Mouse (Mus musculus): ENCODE measurements around the gene Rhox12. TPM values are rescaled to one million over a fixed set of nuclear protein-coding genes. Genes with fewer than 3 reads are reported as not detected.

The Rhox12 gene
- not detected in 2 replicates for polyA plus RNA-seq (2016; fragmentation: Nextera tagmentation; extraction: Ambion mirVana)

DNA sequence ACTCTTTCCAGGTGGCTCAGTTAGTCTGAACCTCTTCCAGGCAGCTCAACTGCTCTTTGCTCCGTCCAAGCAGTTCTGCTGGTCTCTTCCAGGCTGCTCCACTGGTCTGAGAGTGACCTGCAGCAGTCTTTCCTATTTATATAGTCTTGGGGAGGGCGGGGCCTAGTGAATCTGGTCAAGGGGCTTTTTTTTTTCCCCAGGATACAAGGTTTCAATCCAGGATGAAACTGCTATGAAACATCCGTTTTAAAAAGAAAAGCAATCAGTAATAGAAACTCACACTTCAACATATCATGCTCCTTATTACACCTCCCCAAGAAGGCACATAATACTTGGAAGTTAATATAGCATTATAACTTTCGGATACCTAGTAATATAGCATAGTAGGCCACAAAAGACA lies at the start of gene Rhox12:
Gene Rhox12, minus strand, starts transcription at position 101 of the 400 bp plus-strand sequence.
- Histone ChIP-seq H3K9me3 (no peaks in the 10 kb centered on the region), H3K4me3 (no peak within 1 kb of the TSS), H3K4me2 (replicated peaks) (no peak within 1 kb of the TSS), H3K27me3 (replicated peaks) (no peaks in the 10 kb centered on the region), H3K36me3 (no peaks in the 10 kb centered on the region), H3K4me1 (no peaks in the 10 kb centered on the region), H3K9ac (no peak within 1 kb of the TSS), H3K27ac (no peak within 1 kb of the TSS)
- 75% methylated on average over 4 of the region's 4 CpGs for WGBS
- ATAC-seq (ENCODE audit: low FRiP score, low read depth), result no peak

DNA sequence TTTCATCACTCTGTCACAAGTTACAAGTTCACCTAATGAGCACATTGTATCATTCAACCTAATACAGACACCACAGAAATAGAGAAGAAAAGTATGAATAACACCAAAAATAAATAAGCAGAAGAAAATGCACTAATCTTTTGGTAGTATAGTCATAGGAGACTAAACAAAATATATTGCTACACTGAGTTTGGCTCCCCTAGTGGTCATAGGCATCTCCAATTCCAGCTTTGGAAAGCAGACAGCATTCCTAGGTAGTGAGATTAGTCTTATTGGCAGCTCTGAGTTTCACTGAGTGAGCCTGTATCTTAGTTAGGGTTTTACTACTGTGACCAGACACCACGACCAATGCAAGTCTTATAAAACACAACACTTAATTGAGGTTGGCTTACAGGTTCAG lies 48.4 kb upstream of the Rhox12 start:
- Histone ChIP-seq H3K27me3 (replicated peaks) (no peaks in the 10 kb centered on the region), H3K36me3 (no peaks in the 10 kb centered on the region), H3K4me2 (replicated peaks) (no peak overlapping the region), H3K4me1 (no peaks in the 10 kb centered on the region), H3K9me3 (no peaks in the 10 kb centered on the region), H3K9ac (no peak overlapping the region), H3K27ac (no peak overlapping the region), H3K4me3 (no peak overlapping the region)
- ATAC-seq (ENCODE audit: low FRiP score, low read depth), result no peak
- 67% methylated on average over 1 of the region's 1 CpGs for WGBS

DNA sequence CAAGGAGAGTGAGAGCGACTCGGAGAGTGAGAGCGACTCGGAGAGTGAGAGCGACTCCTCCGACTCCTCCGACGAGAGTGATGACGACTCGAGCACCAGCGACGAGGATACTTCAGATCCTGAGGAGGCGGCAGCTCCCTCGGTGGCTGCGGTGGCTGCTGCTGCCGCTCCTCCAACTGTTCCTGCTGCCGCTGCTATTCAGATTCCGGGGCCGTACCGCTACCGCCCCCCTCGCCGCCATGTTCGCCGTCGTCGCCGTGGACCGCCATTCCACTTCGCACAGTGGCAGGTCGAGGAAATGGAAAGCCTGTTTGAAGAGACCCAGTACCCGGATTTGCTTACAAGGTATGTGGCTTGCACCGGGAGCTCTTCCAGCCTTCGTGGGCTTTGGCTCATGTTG lies 10.8 kb upstream of the Rhox12 start:
- H3K36me3 ChIP-seq, result no peaks in the 10 kb centered on the region
- H3K4me1 ChIP-seq, result no peaks in the 10 kb centered on the region
- no peak for ATAC-seq (ENCODE audit: low FRiP score, low read depth)
- peaks cover 9% of the 10 kb centered on the region; the same call in 1 of the 2 replicates for H3K9me3 ChIP-seq
- no peak overlapping the region for H3K4me3 ChIP-seq
- H3K9ac ChIP-seq, result no peak overlapping the region
- no peaks in the 10 kb centered on the region for H3K27me3 ChIP-seq (replicated peaks)
- H3K27ac ChIP-seq, result no peak overlapping the region
- 89% methylated on average over 34 of the region's 34 CpGs for WGBS
- no peak overlapping the region for H3K4me2 ChIP-seq (replicated peaks)

DNA sequence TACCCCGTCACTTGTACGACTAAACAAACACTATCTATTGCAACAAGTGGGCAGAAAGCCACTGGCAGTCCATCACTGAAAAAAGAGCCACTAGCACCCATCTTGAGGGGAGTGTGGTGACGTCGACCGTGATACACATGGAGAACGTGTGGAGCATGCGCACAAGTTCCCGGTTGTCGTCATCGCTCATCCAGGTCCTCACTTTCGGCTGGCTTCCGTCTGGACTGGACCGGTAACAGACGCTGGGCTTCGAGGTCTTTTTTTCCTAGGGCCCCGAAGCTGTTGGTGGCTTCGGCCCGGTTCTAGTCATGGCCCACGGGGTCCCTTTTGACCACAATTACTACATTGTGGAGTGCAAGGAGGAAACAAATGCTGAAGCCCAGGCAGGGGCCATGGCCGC lies 10.3 kb upstream of the Rhox12 start, which contains the start of gene Rhox13:
Gene Rhox13, plus strand, starts transcription at position 238 of the 400 bp plus-strand sequence.
- peaks cover 9% of the 10 kb centered on the region; the same call in 1 of the 2 replicates for H3K9me3 ChIP-seq
- no peak within 1 kb of the TSS for H3K27ac ChIP-seq
- H3K4me2 ChIP-seq (replicated peaks), result no peak within 1 kb of the TSS
- H3K4me1 ChIP-seq, result no peaks in the 10 kb centered on the region
- 95% methylated on average over 20 of the region's 20 CpGs for WGBS
- no peaks in the 10 kb centered on the region for H3K27me3 ChIP-seq (replicated peaks)
- no peak for ATAC-seq (ENCODE audit: low FRiP score, low read depth)
- H3K9ac ChIP-seq, result no peak within 1 kb of the TSS
- H3K4me3 ChIP-seq, result no peak within 1 kb of the TSS
- H3K36me3 ChIP-seq, result no peaks in the 10 kb centered on the region

DNA sequence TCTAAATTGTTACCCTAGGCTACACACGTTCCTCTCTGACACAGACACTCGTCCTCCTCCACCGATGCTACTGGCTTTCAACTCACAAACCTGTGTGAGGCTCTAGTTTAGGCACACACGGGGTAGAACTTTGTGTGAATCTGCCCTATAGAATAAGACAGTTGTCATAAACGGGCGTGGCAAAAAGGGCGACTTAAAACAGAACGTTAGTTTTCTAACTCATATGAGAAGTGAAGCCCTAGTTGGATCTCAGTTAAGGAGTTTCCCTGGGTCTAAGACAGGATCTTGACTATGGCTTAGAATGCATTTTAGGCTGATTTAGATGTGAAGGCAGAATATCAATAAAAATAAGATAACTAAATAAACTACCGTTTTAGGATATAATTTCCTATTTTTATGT lies 25.7 kb downstream of the Rhox12 start, which contains the start of gene Rhox11:
Gene Rhox11, minus strand, starts transcription at position 101 of the 400 bp plus-strand sequence.
- no peak within 1 kb of the TSS for H3K9ac ChIP-seq
- H3K27ac ChIP-seq, result no peak within 1 kb of the TSS
- H3K9me3 ChIP-seq, result no peaks in the 10 kb centered on the region
- H3K4me2 ChIP-seq (replicated peaks), result no peak within 1 kb of the TSS
- H3K36me3 ChIP-seq, result no peaks in the 10 kb centered on the region
- H3K4me3 ChIP-seq, result no peak within 1 kb of the TSS
- no peaks in the 10 kb centered on the region for H3K4me1 ChIP-seq
- no peaks in the 10 kb centered on the region for H3K27me3 ChIP-seq (replicated peaks)
- 86% methylated on average over 9 of the region's 9 CpGs for WGBS
- ATAC-seq (ENCODE audit: low FRiP score, low read depth), result no peak

DNA sequence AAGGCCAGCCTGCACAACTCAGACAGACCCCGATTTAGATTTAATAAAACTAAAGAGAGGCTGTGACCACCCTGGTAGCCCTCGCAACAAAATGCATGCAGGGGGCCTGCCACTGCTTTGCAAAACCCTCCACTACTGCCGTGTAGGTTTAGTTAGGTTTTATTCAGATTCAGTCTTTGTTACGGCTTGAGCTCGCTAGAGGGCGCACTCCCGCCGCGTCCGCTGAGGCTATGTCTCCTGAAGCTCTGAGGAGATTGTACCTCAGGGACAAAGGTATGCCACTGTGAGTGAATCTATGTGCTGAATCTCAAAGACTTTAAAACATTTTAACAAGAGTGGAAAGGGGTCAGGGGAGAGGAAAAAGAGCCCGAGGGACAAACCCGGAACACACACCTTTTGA lies 26.5 kb downstream of the Rhox12 start:
- 19% methylated on average over 12 of the region's 12 CpGs for WGBS
- ATAC-seq (ENCODE audit: low FRiP score, low read depth), result no peak
- H3K27me3 ChIP-seq (replicated peaks), result no peaks in the 10 kb centered on the region
- no peaks in the 10 kb centered on the region for H3K4me1 ChIP-seq
- H3K4me2 ChIP-seq (replicated peaks), result no peak overlapping the region
- H3K4me3 ChIP-seq, result no peak overlapping the region
- H3K9me3 ChIP-seq, result no peaks in the 10 kb centered on the region
- H3K36me3 ChIP-seq, result no peaks in the 10 kb centered on the region
- H3K9ac ChIP-seq, result no peak overlapping the region
- no peak overlapping the region for H3K27ac ChIP-seq

DNA sequence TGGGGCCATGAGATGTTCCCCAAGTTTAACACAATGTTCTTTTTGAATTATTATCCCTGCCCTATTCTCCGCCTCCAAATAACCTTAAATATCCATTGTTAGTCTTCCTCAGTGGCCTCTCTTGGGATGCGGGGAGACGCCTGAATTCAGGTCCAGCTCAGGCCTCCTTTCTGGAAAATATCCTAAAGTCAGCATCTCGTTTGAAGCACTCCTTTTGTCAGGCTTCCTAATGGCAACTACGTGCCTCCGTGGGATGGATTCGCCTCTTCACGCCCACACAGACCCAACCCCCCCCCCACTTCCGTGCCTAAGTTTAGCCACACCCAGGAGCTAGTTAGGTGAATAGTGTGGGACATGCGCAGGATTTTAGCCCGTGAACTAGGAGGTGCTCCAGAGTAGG lies 44.5 kb downstream of the Rhox12 start, which contains the start of gene Rhox10:
Gene Rhox10, plus strand, starts transcription at position 301 of the 400 bp plus-strand sequence.
- no peak for ATAC-seq (ENCODE audit: low FRiP score, low read depth)
- H3K27me3 ChIP-seq (replicated peaks), result no peaks in the 10 kb centered on the region
- no peak within 1 kb of the TSS for H3K27ac ChIP-seq
- H3K4me1 ChIP-seq, result no peaks in the 10 kb centered on the region
- WGBS, result 84% methylated on average over 11 of the region's 11 CpGs
- H3K9me3 ChIP-seq, result no peaks in the 10 kb centered on the region
- H3K9ac ChIP-seq, result no peak within 1 kb of the TSS
- H3K36me3 ChIP-seq, result no peaks in the 10 kb centered on the region
- no peak within 1 kb of the TSS for H3K4me2 ChIP-seq (replicated peaks)
- H3K4me3 ChIP-seq, result no peak within 1 kb of the TSS

DNA sequence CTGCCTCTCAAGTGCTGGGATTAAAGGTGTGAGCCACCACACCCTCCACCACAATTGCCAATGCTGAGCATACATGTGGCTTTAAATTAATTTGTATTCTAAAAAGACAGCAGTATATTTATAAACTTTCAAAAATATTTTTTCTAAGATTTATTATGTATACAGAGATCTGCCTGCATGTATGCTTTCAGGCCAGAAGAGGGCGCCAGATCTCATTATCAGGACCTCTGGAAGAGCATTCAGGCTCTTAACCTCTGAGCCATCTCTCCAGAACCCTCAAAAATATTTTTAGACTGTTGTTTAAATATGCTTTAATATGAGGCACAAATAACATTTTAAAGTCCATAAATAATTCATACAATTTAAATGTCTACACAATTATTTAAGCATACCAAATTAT lies 49.2 kb downstream of the Rhox12 start:
- Histone ChIP-seq H3K36me3 (no peaks in the 10 kb centered on the region), H3K9ac (no peak overlapping the region), H3K4me1 (no peaks in the 10 kb centered on the region), H3K4me2 (replicated peaks) (no peak overlapping the region), H3K27ac (no peak overlapping the region), H3K27me3 (replicated peaks) (no peaks in the 10 kb centered on the region), H3K4me3 (no peak overlapping the region), H3K9me3 (no peaks in the 10 kb centered on the region)
- WGBS, result 0% methylated on average over 1 of the region's 1 CpGs
- no peak for ATAC-seq (ENCODE audit: low FRiP score, low read depth)

Other genes with a start within 250 kb of the Rhox12 start
- not detected in 2 replicates for gene Rhox8, start 232.0 kb downstream of the Rhox12 start, polyA plus RNA-seq (2016; fragmentation: Nextera tagmentation; extraction: Ambion mirVana)
- gene Rhox7b, start 213.7 kb downstream of the Rhox12 start, polyA plus RNA-seq (2016; fragmentation: Nextera tagmentation; extraction: Ambion mirVana), result not detected in 2 replicates
- not detected in 2 replicates for gene Rhox9, start 209.1 kb downstream of the Rhox12 start, polyA plus RNA-seq (2016; fragmentation: Nextera tagmentation; extraction: Ambion mirVana)
- gene Btg1-ps1, start 92.1 kb downstream of the Rhox12 start, polyA plus RNA-seq (2016; fragmentation: Nextera tagmentation; extraction: Ambion mirVana), result not detected in 2 replicates
- gene Btg1-ps2, start 67.8 kb downstream of the Rhox12 start, polyA plus RNA-seq (2016; fragmentation: Nextera tagmentation; extraction: Ambion mirVana), result not detected in 2 replicates
- gene Rhox10, start 44.4 kb downstream of the Rhox12 start, polyA plus RNA-seq (2016; fragmentation: Nextera tagmentation; extraction: Ambion mirVana), result not detected in 2 replicates
- not detected in 2 replicates for gene Rhox11, start 25.8 kb downstream of the Rhox12 start, polyA plus RNA-seq (2016; fragmentation: Nextera tagmentation; extraction: Ambion mirVana)
- not detected in 2 replicates for gene Rhox13, start 10.3 kb upstream of the Rhox12 start, polyA plus RNA-seq (2016; fragmentation: Nextera tagmentation; extraction: Ambion mirVana)
- gene Zbtb33, start 78.9 kb upstream of the Rhox12 start, polyA plus RNA-seq (2016; fragmentation: Nextera tagmentation; extraction: Ambion mirVana), result 7.1 and 7.3 TPM in 2 replicates
- gene Tmem255a, start 141.5 kb upstream of the Rhox12 start, polyA plus RNA-seq (2016; fragmentation: Nextera tagmentation; extraction: Ambion mirVana), result 28.0 and 32.0 TPM in 2 replicates
- 0.04 and 0.14 TPM in 2 replicates for gene Atp1b4, start 205.3 kb upstream of the Rhox12 start, polyA plus RNA-seq (2016; fragmentation: Nextera tagmentation; extraction: Ambion mirVana)